Mouse (Mus musculus): ENCODE results near the gene Klhl22.

Gene Klhl22

DNA sequence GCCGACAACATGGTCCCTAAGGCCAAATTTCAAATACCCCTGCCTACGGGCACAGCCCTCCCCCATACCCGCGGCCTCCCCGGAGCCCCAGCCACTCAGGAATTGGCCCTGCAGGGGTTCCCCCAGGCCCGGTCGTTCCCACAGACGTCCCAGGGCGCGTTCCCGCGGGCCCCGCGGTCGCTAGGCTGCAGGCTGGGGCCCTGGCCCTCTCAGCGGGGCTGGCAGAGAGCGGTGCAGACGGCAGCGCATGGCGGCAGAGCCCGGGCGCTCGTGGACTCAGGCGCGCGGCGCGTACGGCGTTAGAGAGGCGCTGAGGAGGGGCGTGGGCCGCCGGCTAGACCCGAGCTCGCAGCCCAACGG is 73.9 kb downstream of the Klhl22 start:
- DNase-seq (ENCODE audit: low spot score in 2 of 2), result no peak

DNA sequence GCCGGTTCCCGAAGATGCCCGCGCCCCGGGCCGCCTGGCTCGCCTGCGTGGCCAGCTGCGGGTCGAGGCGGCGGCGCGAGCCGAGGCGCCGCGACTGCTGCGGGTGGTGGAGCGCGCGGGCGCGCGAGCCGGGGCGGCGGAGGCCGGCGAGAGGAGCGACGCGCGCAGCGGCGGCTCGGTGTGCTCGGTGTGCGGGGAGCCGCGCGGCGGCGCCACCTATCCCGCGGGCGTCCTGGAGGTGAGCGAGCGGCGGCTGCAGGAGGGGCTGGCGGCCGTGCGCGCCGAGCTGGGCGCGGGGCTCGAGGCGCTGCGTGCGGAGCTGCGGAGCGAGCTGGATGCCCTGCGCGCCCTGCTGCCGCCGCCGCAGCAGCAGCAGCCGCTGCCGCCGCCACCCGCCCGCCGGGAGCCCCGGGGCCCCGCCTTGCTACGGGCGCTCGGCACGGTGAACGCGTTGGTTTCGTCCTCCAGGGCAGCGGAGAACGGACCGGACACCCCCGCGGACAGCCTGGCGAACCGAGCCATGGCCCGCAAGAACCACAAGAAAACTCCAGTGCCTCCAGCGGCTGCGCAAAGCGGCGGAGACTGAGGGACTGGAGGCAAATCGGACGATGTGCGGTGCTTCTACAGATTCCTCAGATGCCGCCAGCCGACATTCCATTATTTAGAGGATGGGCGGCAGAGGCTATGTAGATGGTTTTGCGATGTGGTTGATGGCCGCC is 74.4 kb downstream of the Klhl22 start:
- no peak for DNase-seq (ENCODE audit: low spot score in 2 of 2)

DNA sequence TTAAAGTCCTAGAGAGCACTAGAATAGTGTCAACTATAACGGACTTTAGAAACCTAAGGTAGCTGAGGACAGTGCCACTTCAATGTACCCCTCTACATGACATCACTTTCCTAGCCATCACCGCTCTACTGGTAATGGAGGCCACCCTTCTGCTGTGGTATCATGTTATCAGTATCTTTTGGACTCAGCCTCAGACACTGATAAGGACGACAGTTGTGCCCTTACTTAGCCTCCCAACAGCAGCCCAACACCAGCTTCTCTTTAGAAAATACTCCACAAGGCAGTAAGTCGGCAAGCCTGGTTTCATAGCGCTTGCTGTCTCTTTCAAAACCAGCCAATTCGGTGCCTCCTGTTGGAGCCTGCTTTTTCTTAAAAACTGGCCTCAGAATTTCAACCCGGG is 75.1 kb downstream of the Klhl22 start:
- DNase-seq (ENCODE audit: low spot score in 2 of 2), result no peak

DNA sequence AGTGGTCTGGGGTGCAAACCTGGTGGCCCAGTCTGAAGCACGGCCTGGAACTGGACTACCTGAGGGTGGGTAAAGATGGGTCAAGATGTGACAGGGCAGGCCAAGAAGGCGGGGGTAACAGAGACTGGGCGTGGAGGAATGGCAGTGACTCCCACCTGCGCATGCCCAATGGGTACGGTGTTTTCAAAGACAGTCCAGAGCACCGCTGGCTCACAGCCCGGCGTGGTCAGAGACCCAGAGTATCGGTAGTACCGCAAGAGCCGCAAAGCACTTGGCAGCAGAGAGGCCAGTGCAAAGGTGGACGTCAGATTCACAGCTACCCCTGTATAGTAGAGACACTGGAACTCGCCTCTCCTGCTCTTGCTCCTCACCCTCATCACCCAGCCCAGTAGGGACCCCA is 76.1 kb downstream of the Klhl22 start:
- no peak for DNase-seq (ENCODE audit: low spot score in 2 of 2)

DNA sequence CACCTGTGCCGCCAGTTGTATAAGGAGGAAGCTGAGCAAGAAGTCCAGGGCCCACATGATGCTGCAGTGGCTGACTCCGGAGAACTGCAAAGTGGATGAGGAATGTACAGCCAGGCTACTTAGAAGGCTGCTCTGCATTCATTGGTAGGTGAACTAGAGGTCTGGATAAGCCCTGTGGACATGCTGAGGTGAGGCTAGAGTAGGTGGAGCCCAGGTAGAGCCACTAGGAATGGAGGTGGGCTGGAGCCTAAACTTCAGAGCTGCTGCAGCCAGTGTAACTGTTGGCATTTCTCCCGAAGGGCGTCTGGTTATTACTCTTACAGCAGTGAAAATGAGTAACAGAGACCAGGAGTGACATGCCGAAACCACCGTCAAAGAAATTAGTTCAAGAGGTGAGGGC is 78.6 kb downstream of the Klhl22 start, which contains the start of gene Car15:
Gene Car15 (minus strand): TSS at position 314 of the 400 bp plus-strand sequence.
- no peak for DNase-seq (ENCODE audit: low spot score in 2 of 2)

DNA sequence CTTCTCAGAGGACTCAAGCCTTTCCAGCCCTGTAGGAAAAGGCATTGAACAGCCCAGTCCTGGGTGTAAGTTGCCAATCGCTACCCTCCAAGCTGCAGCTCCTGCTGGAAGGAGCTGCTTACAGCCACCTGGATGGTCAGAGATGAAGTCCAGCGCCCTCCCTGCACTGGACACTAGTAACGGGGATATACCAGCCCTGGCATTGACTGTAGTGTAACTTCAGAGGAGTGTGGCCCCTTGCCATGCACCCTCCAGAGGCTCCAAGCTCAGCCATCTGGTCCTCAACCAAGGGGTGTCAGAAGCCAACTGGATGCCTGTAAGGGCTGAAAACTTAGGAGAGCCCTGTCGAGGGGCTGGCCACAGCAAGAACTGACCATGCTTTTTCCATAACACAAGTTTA is 80.6 kb downstream of the Klhl22 start:
- no peak for DNase-seq (ENCODE audit: low spot score in 2 of 2)

DNA sequence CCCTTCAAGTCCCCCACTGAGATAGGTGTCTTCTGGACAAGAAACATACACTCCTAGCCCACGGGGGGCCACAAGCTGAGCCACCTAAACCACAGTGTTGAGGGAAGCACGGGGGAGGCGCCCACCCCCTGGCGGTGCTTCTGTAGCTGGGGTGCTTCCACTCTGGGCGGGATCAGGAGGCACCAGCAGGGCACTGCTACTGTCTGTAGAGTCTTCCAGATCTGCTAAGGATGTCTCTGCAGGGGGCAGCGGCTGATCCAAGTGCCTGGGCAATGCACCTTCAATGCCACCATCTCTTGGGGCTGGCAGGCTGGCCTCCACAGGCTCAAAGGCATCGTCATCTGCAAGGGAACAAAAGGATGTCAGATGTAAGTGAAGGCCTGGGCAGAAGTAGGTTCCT is 83.0 kb downstream of the Klhl22 start:
- DNase-seq (ENCODE audit: low spot score in 2 of 2), result no peak
